Mouse (Mus musculus) frontal cortex, postnatal 25 days (tissue): Measurements from ENCODE around the gene Cwc27.

ENCODE experiments used
- DNase-seq, 2 experiments: peaks; one replicate each; pipeline ENCODE4 v3.0.0; 2022; ENCODE audit warnings: low spot score in 2 of 2

The Cwc27 gene

DNA sequence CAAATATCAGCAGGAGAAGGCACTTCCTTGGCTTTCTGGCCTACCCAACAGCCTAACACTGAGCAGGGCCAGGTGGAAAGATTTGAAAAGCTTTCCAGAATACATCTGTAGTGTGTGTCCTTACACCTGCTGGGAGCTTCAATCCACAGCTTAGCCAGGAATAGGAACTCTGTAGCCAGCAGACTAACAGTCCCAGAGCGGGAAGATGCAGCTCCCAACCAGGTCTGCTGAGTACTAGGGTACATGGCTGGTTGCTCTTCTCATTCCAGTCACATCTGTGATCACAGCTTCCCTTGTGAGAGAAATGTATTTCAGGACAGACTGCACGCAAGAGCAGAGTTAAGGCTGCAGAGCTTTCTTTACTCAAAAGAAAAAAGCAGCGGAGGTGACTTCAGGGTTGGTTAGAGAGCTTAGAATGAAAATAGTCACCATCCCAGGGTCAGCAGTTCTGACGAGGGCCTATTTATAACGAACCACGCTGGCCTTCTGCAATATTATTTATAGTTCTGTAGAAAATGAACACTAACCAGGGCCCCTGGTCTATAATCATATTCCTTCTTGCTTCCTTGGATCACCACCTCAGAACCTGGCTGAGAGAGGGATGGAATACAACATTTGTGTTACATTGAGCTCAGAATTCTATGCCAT lies 171.0 kb downstream of the Cwc27 start:
- DNase-seq, result no peak

DNA sequence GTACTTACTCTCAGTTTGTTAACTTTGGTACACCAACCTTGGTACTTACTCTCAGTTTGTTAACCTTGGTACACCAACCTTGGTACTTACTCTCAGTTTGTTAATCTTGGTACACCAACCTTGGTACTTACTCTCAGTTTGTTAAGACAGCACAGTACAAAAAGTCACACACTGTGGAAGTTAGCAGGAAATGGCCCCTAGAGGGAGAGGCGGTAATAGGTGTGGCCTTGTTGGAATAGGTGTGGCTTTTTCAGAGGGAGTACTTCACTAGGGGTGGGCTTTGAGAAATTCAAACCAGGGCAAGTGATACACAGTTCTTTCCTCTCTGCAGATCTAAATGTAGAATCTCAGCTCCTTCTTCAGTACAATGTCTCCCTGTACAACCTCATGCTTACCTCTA lies 172.8 kb downstream of the Cwc27 start:
- DNase-seq, result no peak

DNA sequence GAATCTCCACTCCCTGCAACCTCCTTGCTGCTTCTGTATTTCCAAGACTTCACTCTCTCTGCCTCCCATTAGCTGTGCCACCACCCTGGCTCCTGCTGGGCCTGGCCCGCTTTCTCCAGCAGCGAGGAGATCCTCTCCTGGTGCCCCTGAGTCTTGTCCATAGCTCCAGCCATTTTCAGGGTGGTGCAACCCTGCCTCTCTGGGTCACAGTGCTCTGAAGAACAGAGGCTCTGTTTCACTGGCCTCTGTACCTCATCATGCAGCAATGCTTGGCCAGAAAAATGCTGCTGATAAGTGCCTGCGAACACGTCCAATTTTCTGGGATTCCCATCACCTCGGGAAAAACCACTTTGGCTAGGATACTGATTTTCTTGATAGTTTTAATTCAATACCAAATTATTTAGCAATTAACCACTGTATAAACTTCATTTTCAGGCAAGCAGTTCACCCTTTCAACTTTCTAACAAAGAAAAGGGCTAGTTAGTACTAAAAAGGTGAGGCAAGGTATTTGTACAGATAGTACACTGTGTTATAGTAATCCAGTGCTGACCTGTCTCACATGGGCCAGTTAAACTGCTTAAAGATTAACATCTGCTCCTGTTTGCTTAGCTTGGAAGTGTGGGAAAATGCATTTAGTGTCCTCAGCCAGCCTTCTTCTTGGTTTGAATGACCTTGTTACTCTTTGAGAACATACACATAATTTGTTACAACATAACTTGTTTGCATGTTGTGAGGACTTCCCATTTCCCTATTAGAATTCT lies 176.1 kb downstream of the Cwc27 start:
- DNase-seq, result no peak

DNA sequence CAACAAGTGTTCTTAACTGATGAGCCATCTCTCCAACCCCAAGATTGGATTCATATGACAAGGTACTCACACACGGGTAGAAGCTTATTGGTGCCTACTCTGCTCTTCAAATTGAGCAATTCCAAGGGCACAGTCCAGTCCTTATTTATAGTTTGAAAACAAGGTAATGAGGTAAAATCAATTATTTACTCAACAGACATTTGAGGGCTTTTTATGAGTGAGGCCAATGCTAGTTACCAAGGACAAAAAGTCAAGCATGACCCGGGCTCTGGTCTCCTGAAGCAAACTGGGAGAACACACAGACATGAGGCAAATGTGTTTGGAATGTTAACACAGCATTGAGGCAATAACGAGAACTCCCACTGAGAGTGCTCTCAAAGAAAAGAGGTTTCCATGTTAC lies 178.0 kb downstream of the Cwc27 start:
- no peak for DNase-seq

DNA sequence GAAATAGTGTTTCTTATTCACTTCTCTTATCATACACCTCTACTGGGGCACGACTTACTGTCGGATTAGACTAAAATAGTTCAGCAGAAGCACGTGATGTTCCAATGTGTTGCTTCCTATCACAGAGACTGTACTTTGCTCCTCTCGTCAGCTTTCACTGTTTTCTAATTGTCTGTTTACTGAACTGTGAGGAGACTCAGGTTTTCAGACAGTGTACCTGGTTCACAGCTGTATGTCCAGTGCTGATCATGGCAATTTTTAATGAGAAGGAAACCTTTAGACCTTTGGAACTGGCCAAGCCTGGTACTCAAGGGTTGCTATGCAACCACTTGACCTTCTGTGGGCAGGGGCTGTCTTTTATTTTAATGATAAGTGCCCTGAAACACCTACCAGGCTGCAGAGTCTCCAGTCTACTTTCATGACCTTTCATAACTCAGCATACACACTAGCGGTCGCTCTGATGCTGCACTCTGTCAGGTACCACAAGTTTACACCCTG lies 180.9 kb downstream of the Cwc27 start:
- no peak for DNase-seq

DNA sequence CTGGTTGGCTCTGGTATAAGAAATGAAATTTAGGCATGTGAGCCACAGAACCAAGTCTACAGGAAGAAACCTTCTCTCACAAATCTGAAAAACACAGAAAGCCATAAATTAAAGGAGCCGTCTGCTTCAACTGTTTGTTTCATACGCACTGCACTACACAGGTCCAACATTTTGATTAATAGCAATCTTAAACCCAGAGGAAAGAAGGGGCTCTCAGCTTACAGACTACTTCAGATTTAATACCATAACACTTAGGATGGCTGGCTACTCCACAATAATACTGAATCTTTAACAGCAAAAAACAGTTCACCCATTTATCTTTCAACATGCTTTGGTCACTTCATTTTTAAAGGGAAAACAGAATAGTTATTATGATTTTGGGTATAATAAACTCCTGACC lies 182.2 kb downstream of the Cwc27 start:
- DNase-seq, result no peak

DNA sequence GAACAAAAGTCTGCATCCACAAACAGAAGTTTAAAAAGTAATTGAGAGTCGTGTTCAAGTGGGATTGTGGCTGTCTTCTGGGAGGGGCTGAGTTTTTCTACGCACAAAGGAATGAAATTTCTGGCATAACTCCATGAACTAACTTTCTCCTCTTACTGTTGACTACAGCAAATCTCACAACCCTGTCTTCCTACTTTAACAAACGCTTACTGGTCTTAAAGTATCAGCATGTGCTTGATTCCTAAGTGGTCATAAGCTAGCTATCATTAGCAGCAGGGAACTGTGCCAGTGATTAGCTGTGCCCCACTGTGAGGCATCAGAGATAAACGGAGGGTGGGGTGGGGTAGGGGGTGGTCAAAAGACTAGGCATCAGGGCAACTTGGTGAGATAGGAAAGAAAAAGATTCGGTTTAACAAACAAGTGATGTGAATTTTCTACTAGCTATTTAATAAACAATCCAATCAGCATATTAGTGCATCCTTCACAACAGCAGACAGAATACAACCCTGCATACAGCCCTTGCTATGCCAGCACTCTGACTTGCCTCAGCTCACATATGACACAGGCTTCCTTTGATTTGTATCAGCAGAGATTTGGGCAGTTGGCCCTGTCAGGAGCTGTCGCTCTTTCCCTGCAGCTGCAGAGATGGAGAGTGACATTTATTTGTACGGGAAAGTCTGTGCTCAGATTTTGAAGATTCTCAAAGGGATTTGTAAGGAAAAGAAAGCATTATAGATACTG lies 184.3 kb downstream of the Cwc27 start:
- no peak for DNase-seq

DNA sequence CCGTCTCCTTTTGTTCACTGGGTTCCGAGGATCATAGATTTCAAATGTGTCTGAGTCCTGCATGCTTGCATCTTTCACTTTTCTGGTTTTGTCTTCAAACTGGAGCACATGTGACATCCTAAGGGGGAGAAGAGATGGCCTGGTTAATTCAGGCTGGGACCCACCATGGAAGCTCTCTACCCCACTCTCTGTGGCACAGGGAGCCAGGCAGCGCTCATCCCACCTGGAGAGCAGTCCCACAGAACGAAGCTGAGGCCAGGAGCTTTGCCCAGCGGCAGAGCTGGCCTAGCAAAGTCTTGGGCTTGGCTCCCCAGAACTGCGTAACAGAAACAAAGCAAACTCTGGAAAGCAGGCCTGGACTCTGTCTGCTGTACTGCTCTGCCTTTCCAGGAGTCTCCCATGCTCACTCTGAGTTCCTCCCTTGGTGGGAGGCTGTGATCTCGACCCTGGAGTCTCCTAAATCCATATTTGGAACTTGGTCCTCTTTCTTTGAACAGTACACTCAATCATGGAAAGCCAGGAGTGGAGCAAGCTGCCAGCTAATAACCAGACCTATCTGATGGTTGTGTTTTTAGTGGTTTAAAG lies 185.2 kb downstream of the Cwc27 start:
- DNase-seq, result no peak

DNA sequence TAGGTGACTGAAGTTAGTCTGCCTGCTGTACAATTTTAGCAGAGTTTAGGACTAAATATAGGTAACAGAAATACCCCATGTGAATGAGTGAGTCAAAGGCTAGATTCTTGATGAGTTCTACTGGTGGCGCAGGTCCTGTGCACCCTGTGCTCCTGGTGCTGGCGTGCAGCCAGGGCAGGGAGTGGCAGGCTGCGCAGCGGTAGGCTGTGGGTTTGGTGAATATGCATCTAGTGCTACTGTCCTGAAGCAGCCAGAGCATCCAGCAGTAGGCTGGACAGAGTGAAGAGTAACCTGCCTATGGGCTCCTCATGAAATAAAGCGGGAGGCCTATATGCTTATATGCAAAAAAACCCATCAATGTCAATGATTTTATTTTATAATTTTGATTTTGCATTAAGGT lies 186.1 kb downstream of the Cwc27 start:
- DNase-seq, result no peak

DNA sequence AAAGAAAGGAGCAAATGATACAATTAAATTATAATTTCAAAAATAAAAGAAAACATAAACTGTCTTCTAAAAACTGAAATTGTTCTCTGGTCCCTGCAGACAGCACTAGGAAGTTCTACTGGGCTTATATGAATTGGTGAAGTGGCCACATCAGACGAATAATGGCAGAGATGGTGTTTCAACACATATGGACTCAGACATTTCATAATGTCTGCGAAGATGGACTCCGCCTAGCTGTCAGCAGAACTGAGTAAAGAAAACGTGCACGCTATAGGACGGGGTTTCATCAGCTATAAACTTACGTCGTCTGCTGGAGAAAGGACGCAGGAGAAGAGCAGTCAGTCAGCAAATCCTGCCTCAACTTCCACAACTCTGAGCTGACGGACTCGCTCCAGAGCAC lies 187.3 kb downstream of the Cwc27 start:
- no peak for DNase-seq

DNA sequence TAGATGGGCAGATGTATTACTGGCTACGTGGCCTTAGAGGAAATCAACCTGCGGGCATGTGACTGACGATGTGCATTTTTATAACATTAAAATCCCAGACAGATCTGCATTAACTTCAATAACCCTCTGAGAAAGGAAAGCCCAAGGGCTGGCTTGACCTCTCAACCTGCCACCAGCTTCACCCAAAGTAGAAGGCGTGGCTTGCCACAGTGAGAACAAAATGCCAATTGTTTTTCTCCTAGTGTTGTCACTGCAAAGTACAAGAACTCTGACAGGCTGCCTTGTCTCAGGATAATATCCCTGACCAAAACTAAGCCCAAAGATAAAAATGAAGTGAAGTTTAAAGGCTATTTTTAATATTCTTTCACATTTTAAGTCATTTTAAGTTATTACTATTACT lies 188.9 kb downstream of the Cwc27 start:
- DNase-seq, result no peak

DNA sequence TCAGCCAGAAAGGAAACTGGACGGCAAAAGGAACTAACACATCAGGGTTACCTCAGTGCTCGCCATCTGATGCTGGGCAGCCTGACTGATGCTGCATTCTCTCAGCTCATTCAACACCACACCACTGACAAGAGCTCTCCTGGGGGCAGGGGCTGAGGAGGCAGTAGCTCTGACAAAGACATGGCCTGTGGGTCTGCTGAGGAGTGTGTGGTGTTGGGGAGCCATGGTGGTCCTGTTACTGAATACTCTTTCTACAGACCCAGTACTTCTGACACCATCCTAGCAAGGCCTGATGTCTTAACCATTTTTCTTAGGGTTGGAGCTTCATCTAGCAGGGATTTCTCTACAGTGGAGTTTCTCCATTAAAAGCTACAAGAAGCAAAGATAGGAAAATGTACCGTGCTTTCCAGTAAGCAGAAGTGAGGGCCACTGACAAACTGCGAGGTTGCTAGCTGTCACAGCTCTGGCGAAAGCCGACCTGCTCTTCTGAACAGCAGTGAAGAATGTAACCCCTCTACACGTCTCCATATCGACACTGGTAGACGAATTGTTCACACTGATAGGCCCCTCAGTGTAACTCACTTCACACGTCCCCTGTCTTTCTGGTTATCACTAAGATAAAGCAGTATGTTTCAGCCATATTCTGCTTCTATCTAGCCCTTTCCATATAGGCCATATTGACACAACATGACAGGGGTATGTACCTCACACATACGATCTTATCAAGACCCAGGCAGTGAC lies 189.6 kb downstream of the Cwc27 start:
- DNase-seq, result no peak

DNA sequence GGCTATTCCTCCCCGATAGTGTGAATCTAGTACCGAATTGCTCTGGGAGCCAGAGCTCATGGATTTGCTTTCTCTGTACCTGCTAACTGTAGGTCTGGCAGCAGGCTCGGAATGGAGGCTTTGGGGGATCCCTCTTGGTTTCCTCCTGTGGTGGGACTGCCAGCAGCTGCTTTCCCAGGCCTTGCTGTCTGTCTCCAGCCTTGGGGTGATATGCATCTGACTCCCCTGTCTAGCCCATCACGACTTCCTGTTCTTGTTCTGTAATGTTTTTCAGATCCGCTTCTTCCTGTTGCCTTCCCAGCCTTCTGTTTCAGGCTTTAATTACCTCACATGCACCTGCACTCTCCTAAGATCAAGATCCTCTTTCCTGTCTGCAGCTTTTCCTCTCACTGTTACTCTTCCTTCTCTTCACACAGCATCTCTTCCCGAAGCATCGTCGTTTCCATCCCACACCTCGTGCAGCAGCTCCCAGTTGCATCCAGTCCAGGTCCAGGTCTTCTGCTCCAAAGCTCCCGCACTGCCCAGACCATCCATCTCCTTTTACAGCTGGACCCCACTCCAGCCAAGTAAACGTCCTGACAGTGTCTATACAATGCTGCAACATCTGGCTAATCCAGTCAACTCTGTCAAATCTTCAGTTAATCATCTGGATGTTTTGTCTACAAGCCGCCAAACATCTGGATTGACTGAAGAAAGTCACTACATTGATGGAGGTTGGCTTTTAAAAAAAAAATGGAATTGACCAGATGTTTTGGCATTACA lies 193.6 kb downstream of the Cwc27 start:
- no peak for DNase-seq

DNA sequence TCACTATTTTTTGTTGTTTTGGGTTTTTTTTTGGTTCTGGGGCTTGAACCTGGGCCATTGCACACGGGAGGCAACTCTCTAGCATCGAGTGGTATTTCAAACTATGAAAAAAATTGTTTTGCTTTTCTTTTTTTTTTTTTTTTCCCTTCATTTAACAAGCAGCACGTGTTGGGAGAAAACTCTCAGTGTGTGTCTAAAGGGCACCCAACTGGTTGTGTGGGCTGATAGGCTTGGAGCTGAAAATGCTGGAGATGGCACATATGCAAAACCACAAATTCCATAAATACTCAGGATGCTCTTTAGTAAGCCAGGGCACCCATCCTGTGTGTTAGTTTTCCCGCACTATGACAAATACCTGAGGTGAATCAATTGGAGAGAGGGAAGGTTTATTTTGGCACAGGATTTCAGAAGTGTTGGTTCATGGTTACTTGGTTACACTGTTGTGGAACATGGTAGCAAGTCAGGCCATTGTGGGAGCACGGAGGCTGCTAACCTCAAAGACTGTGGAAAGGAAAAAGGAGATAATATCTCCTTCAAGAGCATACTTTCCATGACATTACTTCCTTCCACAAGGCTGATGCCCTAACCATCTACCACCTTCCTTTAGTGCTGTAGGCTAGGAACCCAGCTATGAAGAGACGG lies 194.7 kb downstream of the Cwc27 start:
- DNase-seq, result no peak

DNA sequence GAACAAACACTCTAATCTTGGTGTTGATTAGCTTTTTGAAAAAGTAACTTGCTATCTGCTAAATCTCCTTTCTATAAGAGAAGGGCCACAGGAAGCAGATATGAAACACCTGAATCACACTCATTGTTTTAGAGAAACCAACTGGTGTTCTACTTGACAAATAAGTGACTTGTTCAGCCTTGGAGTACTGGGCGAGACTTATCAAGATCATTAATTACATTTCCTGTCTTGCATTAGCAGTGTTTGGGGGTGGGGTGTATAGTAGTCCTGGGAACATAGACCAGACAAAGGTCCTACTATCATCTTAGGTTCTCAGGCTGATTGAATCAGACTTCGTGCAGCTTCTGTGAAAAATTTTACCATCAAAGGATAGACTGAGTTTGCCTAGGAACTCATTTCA lies 196.5 kb downstream of the Cwc27 start:
- DNase-seq, result no peak

DNA sequence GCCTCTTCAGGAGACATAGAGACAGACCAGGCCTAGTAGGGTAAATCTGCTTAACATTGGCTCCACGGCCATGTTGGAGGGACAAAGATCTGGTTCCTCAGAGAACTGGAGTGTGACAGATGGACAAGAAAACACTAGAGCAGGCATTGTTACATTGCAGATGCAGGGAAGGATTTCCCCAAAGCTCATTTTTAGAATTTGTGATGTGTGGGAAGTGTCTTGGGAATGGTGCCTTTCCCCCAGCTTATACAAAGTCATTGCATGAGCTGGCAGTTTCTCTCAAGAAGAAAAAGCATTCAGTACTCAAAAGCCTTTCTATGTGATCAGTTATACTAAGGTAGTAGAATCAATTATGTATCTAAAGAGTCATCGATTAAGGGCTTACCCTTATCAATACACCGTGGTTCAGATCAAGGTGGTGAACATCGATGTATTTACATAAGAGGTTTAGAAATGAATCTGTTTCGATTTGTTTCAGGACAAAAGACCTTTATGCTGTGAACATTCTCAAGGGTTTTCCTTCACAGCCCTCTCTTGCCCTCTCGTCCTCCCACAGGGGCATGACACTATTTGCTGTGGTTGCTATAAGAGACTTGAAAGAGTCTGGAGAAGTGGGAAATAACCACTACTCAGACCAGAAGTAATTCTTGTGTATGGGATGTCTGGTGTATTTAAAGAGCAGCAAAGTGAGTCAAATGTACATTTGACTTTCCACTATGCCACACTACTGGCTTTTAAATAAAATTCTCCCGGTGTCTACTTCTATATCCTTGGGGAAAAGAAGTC lies 197.2 kb downstream of the Cwc27 start:
- DNase-seq, result no peak

DNA sequence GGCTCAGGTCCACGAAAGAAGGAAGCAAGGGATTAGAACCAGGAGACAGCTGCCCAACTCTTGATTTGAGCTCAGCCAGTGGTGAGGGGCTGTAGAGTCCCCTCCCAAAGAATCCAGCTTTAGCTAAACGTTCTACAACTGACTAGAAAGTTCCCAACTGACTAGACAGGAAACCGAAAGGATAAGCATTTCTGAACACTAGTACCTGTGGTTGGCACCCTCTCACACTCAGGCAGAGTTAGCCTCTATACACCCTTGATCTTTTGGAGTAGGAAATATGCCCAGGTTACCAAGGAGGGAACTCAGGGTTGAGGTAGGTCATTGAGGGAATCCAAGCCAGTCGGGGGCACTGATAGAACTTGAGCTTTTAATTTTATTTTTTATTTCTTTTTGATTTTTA lies 199.7 kb downstream of the Cwc27 start:
- DNase-seq, result no peak

DNA sequence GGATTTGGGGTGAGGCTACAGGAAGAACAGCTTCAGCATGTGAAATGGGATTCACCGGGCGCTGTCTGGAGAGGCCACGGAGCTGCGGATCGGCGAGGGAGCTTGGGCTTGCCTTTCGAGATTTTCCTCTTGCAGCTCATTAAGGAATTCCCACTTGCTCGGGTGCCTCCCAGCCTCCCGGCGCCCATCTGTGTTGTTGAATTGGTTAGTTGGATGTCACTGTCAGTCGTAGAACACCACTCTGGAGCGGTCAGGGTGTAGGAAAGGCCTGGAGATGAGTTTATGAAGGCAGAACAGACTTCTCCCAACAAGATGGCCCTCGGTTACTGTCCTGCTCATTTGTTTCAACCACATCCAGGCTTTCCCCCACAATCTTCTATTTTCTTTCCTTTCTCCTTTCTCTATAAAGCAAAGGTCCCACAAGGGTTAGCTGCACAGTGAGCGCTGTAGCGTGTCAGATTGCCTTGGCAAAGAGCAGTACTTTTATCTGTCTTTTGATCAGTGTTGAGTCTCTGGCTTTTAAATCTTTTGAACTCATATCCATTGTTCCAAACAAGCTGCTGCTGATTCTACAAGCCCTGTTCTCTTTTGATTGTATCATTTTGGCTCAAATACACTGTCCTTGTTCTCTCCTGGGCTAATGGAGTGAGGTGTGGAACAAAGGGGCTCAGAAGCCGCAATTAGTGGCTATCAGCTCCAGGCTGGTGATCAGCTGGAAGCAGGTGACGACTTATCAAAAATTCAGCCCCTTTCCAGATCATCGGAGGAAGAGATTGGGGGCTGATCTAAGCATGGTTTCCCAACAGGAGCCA lies 200.7 kb downstream of the Cwc27 start:
- no peak for DNase-seq

DNA sequence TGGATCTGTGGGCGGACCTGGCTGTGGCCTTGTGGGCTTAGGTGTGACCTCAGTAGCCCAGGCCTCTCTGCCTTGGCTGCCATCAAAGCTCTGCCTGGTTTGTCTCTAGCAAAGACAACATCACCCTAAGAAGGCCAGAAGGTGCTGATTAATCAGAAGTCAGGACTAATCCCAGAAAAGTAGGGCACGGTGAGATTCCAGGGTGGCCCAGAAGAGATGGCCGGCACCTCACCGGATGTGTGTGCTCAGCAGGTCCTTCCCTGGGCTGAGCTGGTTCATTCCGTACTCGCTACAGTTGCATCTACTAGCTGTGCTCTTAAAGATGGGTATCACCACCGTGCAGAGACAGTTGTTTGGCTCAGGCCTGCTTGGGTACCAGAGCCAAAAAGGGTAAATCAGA lies 201.8 kb downstream of the Cwc27 start:
- no peak for DNase-seq
